5 mouse cellular contexts compared by ENCODE assay signal in genomic region chr13:102025547-102025946, GRCm38 (mm10).
DNase-seq lines count a peak whose midpoint lies in the region; ATAC-seq and TF ChIP-seq lines count a peak whose summit lies in the region.
"Not testable (repeated sequence)": the region's sequence is repeated elsewhere in the genome, so short reads cannot be mapped to it uniquely, and the experiment has no call there.

No protein-coding gene starts in this region.

- not testable (repeated sequence) for H3K27me3 ChIP-seq in CH12.LX (replicated peaks); spleen, adult 2 months (ENCODE audit: control insufficient read depth, insufficient read depth, low read length); splenic B cell, adult 2 months (ENCODE audit: control insufficient read depth, insufficient read depth, low read length, poor library complexity, severe bottlenecking)

- H3K36me3 ChIP-seq in CH12.LX (replicated peaks in 1 of 2; ENCODE audit: control insufficient read depth in 1 of 2, insufficient read depth in 1 of 2, low read length in 1 of 2); spleen, adult 2 months (ENCODE audit: control insufficient read depth, insufficient read depth, low read length); splenic B cell, adult 2 months (ENCODE audit: control insufficient read depth, insufficient read depth, low read length, poor library complexity, severe bottlenecking): not testable (repeated sequence)

- ATAC-seq in neutrophil, adult 5-6 weeks (ENCODE audit: extremely low read depth, insufficient number of reproducible peaks, low FRiP score, poor library complexity, severe bottlenecking), result 0 out of 2 replicates have a peak, but pooled peaks have one; percentile 52

- TF ChIP-seq EP300 in CH12.LX (IDR thresholded peaks at IDR 0.05; ENCODE audit: low read length), result not testable (repeated sequence)

- in situ Hi-C loops in CH12.LX (cut with MboI; ENCODE audit: low pct_ligation_motif_present, low pct_unique_long_range_greater_than_20kb, low sequenced_read_pairs), result not testable (repeated sequence)

- not testable (repeated sequence) for TF ChIP-seq CTCF in CH12.LX (conservative IDR thresholded peaks at IDR 0.05 in 1 of 2, IDR thresholded peaks at IDR 0.05 in 1 of 2; ENCODE audit: low read depth in 2 of 2, low read length in 2 of 2); spleen, adult 2 months (IDR thresholded peaks at IDR 0.05; ENCODE audit: extremely low read depth, insufficient read depth, insufficient read length, insufficient replicate concordance)

- DNase-seq in A20 (ENCODE audit: low read depth, low spot score) (peak; percentile 4), CH12.LX (ENCODE audit: extremely low read depth) (peak; percentile 9)
- DNase-seq in spleen, adult 2 months (ENCODE audit: low read depth in 1 of 2, low spot score in 2 of 2), result not testable (repeated sequence)
- peak; percentile 54 for DNase-seq in splenic B cell, adult 2 months (ENCODE audit: low read depth, low spot score)

- not testable (repeated sequence) for H3K9me3 ChIP-seq in CH12.LX (replicated peaks; ENCODE audit: low read length)

- H3K79me2 ChIP-seq in CH12.LX (replicated peaks; ENCODE audit: control insufficient read depth, extremely low read depth, insufficient read depth, poor library complexity, severe bottlenecking), result not testable (repeated sequence)

- not testable (repeated sequence) for TF ChIP-seq POLR2A in CH12.LX (IDR thresholded peaks at IDR 0.05; ENCODE audit: low read depth, low read length); spleen, adult 2 months (IDR thresholded peaks at IDR 0.05; ENCODE audit: low read depth, low read length)

- H3K4me2 ChIP-seq in CH12.LX (ENCODE audit: insufficient read depth, low read depth, poor library complexity, severe bottlenecking), result peak overlapping the region; percentile 58; the same call in 1 of the 2 replicates

- dilution Hi-C loops in CH12.LX (cut with MboI; ENCODE audit: extremely low pct_ligation_motif_present, extremely low pct_unique_long_range_greater_than_20kb, low sequenced_read_pairs), result not testable (repeated sequence)

- not testable (repeated sequence) for H3K9ac ChIP-seq in CH12.LX (ENCODE audit: insufficient read depth, low read depth)

- peaks cover 0 to 28% of the 10 kb centered on the region in 2 experiments; a peak in 2 of 4 replicates for H3K4me1 ChIP-seq in CH12.LX (ENCODE audit: control insufficient read depth in 1 of 2, insufficient read depth in 2 of 2)
- H3K4me1 ChIP-seq in spleen, adult 2 months (ENCODE audit: control insufficient read depth, insufficient read depth, insufficient read length), result not testable (repeated sequence)

- not testable (repeated sequence) for TF ChIP-seq RAD21 in CH12.LX (IDR thresholded peaks at IDR 0.05; ENCODE audit: low read depth, low read length)

- 47% methylated on average over 2 of the region's 2 CpGs for WGBS in spleen, adult 2 months

- not testable (repeated sequence) for H3K4me3 ChIP-seq in CH12.LX (replicated peaks in 1 of 3; ENCODE audit: low read depth in 2 of 3, low read length in 2 of 3, poor library complexity in 1 of 3); spleen, adult 2 months (ENCODE audit: extremely low read depth, insufficient read depth, insufficient read length)

- H3K27ac ChIP-seq in CH12.LX (ENCODE audit: insufficient read depth, low read depth), result not testable (repeated sequence)
- peak overlapping the region; percentile 26; the same call in 1 of the 2 replicates for H3K27ac ChIP-seq in spleen, adult 2 months (ENCODE audit: insufficient read depth, low read length)

TF ChIP-seq in CH12.LX, 34 proteins besides CTCF, POLR2A, EP300 and RAD21:
- 0 out of 2 replicates have a peak, but pooled peaks have one; percentile 19 for TF ChIP-seq JUND (conservative IDR thresholded peaks at IDR 0.05; ENCODE audit: low read depth, low read length)
- TF ChIP-seq TCF12 (IDR thresholded peaks at IDR 0.05; ENCODE audit: low read depth, low read length), result peak; percentile 27; the same call in 1 of the 2 replicates
- peak; percentile 65 for TF ChIP-seq ETS1 (conservative IDR thresholded peaks at IDR 0.05; ENCODE audit: low read depth, low read length)
- TF ChIP-seq IRF4 (IDR thresholded peaks at IDR 0.05; ENCODE audit: low read depth, low read length), result peak; percentile 55
TF ChIP-seq in CH12.LX: peak in this region for 4; not testable (repeated sequence) for 30.
